Mouse (Mus musculus) c-Kit-positive CD71-positive TER-119-negative erythroid progenitor cells, embryonic 14.5 days (primary cell): Measurements from ENCODE around the gene Als2cl.

Experiments
- DNase-seq: peaks from one replicate; pipeline ENCODE4 v3.0.0-alpha.2; 2013; ENCODE audit warnings: low read depth

Als2cl gene

GRCm38 (mm10) chr9:110880772-110881171 lies 1.1 kb downstream of the Als2cl start:
- no peak for DNase-seq

DNA sequence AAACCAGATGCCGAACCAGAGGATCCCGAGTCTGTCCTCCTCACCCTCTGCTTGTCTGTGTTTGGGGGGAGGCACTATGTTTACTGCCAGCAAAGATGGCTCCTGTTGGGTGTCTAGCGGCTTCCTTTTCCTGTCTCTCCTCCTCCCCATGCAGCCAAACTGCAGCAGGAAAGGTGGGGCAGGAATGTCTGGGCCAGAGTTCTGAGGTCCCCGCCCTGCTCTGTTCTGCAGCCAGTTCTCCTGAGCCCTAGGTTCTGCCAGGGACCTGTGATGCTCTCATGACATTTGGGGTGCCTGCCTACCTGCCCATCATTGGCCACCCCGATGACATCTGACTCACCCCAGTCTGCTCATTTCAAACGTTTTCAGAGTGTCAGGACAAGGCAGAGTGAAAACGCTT lies 2.3 kb downstream of the Als2cl start:
- no peak for DNase-seq

GRCm38 (mm10) chr9:110887388-110888303 lies 8.0 kb downstream of the Als2cl start:
- DNase-seq = no peak

DNA sequence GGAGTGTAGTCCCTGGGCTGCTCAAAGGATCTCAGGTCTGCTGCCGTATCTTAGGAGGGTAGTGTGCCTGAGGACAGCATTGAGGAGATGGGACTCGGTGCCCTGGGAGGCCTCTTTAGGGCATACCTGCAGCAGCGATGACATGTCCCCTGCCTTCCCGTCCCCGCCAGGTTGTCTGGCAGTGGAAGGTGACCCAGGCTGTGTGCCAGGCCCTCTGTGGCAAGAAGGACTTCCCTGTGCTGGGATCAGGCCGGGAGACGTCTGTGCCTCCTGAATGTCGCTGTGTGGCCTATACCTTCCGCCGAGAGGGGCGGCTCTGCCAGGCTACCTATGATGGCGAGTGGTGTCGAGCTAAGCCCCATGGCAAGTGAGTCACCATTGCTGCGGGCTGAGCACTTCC lies 9.3 kb downstream of the Als2cl start:
- no peak for DNase-seq

DNA sequence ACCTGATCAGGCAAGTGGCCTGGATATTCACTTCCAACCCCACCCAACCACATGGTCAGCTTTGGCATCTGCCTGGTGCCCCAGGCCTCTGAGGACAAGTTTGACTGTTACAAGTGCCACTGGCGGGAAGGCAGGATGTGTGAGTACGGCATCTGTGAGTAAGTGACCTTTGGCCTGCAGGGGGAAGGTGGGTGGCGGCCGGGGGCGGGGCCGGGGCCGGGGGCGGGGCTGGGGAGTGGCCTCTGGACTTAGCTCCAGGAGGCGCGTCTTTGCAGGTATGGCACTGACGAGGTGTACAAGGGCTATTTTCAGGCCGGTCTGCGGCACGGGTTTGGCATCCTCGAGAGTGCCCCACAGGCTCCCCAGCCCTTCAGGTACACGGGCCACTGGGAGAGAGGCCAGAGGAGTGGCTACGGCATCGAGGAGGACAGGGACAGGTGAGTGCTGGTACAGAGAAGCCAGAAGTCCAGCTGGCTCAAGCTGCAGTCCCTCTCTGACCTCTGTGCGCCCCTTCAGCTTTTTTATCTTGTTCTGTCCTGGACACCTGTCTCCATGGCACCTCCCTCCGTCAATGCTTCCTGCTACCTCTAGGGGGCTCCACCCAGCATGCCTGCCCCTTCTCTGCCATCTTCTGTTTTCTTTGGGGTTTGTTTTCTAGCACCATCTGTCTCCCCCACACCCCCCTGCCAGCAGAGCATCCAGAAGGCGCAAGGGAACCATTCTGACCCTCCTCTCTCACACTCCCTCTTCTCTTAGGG lies 10.5 kb downstream of the Als2cl start:
- no peak for DNase-seq

- no peak for DNase-seq
Measured at GRCm38 (mm10) chr9:110891077-110891828, 11.6 kb downstream of the Als2cl start.

GRCm38 (mm10) chr9:110892552-110892951 lies 12.9 kb downstream of the Als2cl start:
- DNase-seq = no peak

- DNase-seq = no peak
Measured at GRCm38 (mm10) chr9:110893429-110893828, 13.8 kb downstream of the Als2cl start.

- DNase-seq = no peak
Measured at GRCm38 (mm10) chr9:110895507-110895906, 15.8 kb downstream of the Als2cl start.

- no peak for DNase-seq
Measured at GRCm38 (mm10) chr9:110895994-110896393, 16.3 kb downstream of the Als2cl start.

GRCm38 (mm10) chr9:110896595-110896994 lies 16.9 kb downstream of the Als2cl start:
- no peak for DNase-seq

DNA sequence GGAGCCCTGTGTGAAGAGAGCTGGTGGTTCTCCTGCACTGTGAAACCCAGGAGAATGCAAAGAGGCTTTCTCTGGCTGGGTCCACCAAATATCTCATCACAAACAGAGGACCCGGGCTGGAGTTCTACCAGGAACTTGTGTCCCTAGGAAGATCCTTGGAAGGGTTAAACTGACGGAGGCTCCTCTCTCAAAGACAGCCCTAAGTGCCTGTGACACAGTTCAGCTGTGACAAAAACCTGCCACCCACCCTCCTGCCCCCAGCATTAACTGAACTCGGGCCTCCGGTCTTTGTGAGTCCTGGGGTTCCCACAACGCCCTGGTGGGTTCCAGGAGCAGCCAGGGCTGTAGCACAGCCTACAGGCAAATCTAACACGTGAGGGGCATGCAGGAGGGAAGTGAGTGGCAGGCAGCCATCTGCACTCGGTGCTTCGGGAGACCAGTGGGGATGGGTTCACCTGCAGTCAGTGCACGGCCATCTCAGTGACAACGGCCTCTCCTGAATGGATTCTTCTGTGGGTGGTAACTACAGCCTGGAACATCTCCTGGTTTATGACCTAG lies 19.9 kb downstream of the Als2cl start:
- no peak for DNase-seq

GRCm38 (mm10) chr9:110901204-110901603 lies 21.5 kb downstream of the Als2cl start:
- DNase-seq = no peak

DNA sequence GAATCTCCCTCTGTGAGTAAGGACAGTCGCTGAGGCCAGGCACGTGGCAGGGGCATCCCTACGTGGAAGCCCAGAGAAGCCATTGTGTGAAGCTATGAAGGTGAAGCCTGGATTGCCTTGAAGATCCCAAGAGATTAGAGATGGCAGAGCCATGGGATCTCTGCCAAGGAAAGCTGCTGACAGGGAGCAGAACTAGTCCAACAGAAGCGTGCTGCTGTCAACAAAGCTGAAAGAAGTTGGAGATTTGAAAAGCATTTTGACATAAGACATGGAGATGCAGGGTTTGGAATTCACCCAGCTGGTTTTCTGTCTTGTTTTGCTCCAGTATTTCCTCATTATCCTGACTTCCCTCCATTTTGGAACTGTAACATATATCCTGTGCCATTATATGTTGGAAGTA lies 22.6 kb downstream of the Als2cl start:
- no peak for DNase-seq

- DNase-seq = no peak
Measured at GRCm38 (mm10) chr9:110907201-110907837, 27.6 kb downstream of the Als2cl start.

- no peak for DNase-seq
Measured at GRCm38 (mm10) chr9:110907838-110908630, 28.4 kb downstream of the Als2cl start.

DNA sequence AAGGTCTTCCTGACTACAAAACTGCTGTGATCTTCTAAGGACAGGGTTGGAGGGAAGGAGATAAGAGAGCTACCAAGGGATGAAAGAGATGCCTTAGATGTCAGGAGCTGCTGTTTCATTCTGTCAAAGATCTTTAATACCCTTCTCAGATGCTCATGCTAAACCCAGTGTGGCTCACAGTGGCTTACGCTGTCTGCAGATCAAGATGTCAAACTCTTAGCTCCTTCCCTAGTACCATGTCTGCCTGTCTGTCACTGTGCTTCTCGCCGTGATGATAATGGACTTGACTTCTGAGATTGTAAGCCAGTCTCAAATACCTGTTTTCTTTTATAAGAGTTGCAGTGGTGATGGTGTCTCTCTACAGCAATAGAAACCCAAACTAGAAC lies 29.0 kb downstream of the Als2cl start:
- no peak for DNase-seq

DNA sequence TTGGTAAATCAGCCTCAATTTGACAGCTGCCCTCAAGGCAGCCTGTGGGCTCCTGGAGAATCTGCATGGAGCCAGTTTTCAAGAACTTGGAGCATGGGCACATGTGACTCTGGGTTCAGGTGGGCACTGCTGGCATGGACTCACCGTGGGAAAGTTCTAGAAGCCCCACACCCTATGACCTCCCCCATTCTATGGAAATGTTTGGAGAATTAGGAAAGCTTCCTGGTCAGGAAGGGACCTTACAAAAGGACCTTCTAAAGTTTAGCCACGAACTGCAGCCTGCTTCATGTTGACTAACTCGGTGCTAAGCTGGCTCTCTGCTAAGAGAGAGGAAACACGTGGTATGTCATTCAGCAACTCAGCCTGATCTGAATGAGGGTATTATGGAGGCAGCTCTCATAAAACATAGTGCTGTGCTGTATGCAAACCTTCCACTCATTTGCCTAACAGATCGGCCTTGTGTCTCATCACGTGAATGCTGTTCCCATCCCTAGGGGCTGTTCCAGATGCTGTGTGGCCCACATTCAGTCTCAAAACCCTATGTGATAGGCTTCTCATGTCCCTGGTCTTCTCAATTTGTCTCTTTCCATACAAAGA lies 29.8 kb downstream of the Als2cl start:
- DNase-seq = no peak

- DNase-seq = no peak
Measured at GRCm38 (mm10) chr9:110914631-110915236, 35.1 kb downstream of the Als2cl start.

DNA sequence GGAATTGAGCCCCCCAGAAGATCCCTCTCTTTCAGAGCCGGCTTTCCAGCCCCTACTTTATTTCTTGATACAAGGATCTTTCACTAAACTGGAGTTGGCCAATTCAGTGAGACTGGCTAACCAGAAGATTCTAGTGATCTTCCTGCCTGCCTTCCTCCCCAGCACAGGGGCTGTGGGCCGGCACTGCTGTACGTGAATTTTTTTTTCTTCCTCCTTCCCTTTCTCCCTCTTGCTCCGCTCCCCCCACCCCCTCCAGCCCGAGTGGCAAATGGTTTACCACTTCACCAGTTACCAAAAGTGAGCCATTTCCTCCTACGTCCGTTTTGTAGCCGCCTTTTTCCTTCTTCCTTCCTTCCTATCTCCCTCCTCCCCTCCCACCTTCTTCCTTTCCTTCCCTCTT lies 35.8 kb downstream of the Als2cl start:
- DNase-seq = no peak
